Mouse (Mus musculus) midbrain, embryonic 10.5 days (tissue): ENCODE measurements around the gene Lix1l. TPM values are rescaled to one million over a fixed set of nuclear protein-coding genes. Genes with fewer than 3 reads are reported as not detected.

ENCODE experiments used
- DNase-seq: peaks from one replicate; pipeline ENCODE4 v3.0.0-alpha.2; 2017; ENCODE audit warnings: low spot score
- H3K27ac ChIP-seq: fragments of 300-500 bp; sonication (generic); replicated peaks from 2 replicates; pipeline ENCODE4 v1.5.1; 2016; ENCODE audit warnings: mild to moderate bottlenecking
- H3K27me3 ChIP-seq: fragments of 300-500 bp; sonication (generic); 2 replicates; pipeline ENCODE4 v1.6.1; 2016; ENCODE audit warnings: low read depth, mild to moderate bottlenecking; ENCODE audit not compliant: poor library complexity, severe bottlenecking
- H3K36me3 ChIP-seq: fragments of 300-500 bp; sonication (generic); 2 replicates; pipeline ENCODE4 v1.6.1; 2016; ENCODE audit warnings: mild to moderate bottlenecking, moderate library complexity
- H3K4me1 ChIP-seq: fragments of 300-500 bp; sonication (generic); 2 replicates; pipeline ENCODE4 v1.6.1; 2016
- H3K4me3 ChIP-seq: fragments of 300-500 bp; sonication (generic); 2 replicates; pipeline ENCODE4 v1.5.1; 2016; ENCODE audit warnings: mild to moderate bottlenecking, moderate library complexity
- H3K9me3 ChIP-seq: fragments of 300-500 bp; sonication (generic); replicated peaks from 2 replicates; pipeline ENCODE4 v1.6.1; 2016; ENCODE audit warnings: mild to moderate bottlenecking
- WGBS: fragments of 180-500 bp; shearing (Covaris S2); methylation state at CpG from one replicate; pipeline ENCODE4 v1.1.7; 2016; 5-methylcytosine and 5-hydroxymethylcytosine counted together
- polyA plus RNA-seq: library from polyadenylated mRNA; unstranded; fragments of >200 nt; fragmentation: Nextera tagmentation; extraction: Ambion mirVana; gene quantifications from 2 replicates; pipeline ENCODE4 v1.2.1, GENCODE M21; 2016

Lix1l gene
- polyA plus RNA-seq, result 5.3 and 5.7 TPM in 2 replicates

DNA sequence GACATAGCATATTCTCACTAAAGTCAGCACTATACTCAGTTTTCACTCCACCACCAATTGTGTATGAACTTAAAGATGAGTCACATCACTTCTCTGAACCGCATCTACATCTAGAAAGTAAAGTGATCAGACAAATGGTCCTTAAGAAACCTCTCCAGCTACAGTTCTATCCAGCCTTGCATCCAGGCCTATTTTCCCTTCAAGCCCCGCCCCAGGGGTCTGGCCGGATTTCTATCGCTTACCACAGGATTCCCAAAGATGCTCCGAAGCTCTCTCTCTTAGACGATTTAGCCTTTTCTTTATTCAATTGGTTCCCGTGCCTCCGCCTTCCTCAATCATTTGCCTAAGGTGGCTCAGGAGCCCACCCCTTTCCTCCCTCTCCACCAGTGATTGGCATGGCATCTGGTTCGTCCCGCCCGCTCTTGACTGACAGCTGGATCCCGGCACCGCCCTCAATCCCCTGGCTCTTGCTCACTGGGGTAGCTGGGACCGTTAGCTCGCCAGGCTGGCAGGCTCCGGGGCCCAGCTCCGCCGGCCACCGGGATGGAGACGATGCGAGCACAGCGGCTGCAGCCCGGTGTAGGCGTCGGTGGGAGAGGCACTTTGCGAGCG, at the start of gene Lix1l:
Gene Lix1l (plus strand): TSS at position 511 of the 612 bp plus-strand sequence.
- H3K27ac ChIP-seq, result peak within 1 kb of the TSS; percentile 97
- WGBS, result 1% methylated on average over 27 of the region's 27 CpGs
- H3K36me3 ChIP-seq, result peaks cover 20% of the 10 kb centered on the region
- peaks cover 90% of the 10 kb centered on the region for H3K4me1 ChIP-seq
- DNase-seq, result peak; percentile 96
- no peaks in the 10 kb centered on the region for H3K9me3 ChIP-seq
- peak within 1 kb of the TSS; percentile 89 for H3K4me3 ChIP-seq
- peaks cover 39% of the 10 kb centered on the region for H3K27me3 ChIP-seq

DNA sequence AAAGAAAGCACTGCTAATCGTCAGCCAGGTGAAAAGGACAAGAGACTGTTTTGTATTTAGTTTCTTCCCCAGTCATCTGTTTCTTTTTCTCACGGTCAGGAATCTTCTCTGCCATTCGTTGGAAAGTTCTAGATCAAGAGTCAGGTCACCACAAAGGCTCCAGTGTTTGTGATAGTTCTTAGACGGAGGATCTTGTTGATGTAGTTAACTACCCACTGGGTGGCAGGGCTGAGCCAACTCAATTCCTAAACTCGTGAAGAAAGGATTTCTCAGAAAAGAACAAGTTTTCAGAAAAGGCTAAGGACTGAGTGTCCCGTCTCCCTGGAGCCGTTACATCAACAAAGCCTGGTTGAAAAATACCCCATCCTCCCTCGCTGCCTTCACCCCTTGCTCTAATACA, 49.7 kb upstream of the Lix1l start:
- WGBS, result 32% methylated on average over 8 of the region's 8 CpGs
- peaks cover 23% of the 10 kb centered on the region for H3K4me1 ChIP-seq
- no peaks in the 10 kb centered on the region for H3K36me3 ChIP-seq
- H3K4me3 ChIP-seq, result no peak overlapping the region
- H3K9me3 ChIP-seq, result no peaks in the 10 kb centered on the region
- H3K27me3 ChIP-seq, result peaks cover 23% of the 10 kb centered on the region
- H3K27ac ChIP-seq, result no peak overlapping the region
- peak; percentile 31 for DNase-seq

GRCm38 (mm10) chr3:96551890-96552289, 49.1 kb upstream of the Lix1l start:
- H3K27me3 ChIP-seq, result peaks cover 16% of the 10 kb centered on the region
- no peak overlapping the region for H3K4me3 ChIP-seq
- no peak for DNase-seq
- H3K9me3 ChIP-seq, result no peaks in the 10 kb centered on the region
- peaks cover 29% of the 10 kb centered on the region for H3K4me1 ChIP-seq
- H3K27ac ChIP-seq, result no peak overlapping the region
- 80% methylated on average over 7 of the region's 7 CpGs for WGBS
- H3K36me3 ChIP-seq, result no peaks in the 10 kb centered on the region

GRCm38 (mm10) chr3:96553601-96554000, 47.3 kb upstream of the Lix1l start:
- Histone ChIP-seq H3K4me3 (no peak overlapping the region), H3K36me3 (no peaks in the 10 kb centered on the region), H3K27ac (no peak overlapping the region), H3K9me3 (no peaks in the 10 kb centered on the region), H3K4me1 (peaks cover 33% of the 10 kb centered on the region), H3K27me3 (0 out of 2 replicates have a peak, but pooled peaks cover 7% of the 10 kb centered on the region)
- 76% methylated on average over 6 of the region's 6 CpGs for WGBS
- no peak for DNase-seq

GRCm38 (mm10) chr3:96554251-96554650, 46.7 kb upstream of the Lix1l start:
- H3K36me3 ChIP-seq, result no peaks in the 10 kb centered on the region; the same call in 1 of the 2 replicates
- peaks cover 40% of the 10 kb centered on the region for H3K4me1 ChIP-seq
- no peak for DNase-seq
- no peaks in the 10 kb centered on the region for H3K9me3 ChIP-seq
- 81% methylated on average over 6 of the region's 6 CpGs for WGBS
- 0 out of 2 replicates have a peak, but pooled peaks cover 7% of the 10 kb centered on the region for H3K27me3 ChIP-seq
- no peak overlapping the region for H3K4me3 ChIP-seq
- H3K27ac ChIP-seq, result no peak overlapping the region

DNA sequence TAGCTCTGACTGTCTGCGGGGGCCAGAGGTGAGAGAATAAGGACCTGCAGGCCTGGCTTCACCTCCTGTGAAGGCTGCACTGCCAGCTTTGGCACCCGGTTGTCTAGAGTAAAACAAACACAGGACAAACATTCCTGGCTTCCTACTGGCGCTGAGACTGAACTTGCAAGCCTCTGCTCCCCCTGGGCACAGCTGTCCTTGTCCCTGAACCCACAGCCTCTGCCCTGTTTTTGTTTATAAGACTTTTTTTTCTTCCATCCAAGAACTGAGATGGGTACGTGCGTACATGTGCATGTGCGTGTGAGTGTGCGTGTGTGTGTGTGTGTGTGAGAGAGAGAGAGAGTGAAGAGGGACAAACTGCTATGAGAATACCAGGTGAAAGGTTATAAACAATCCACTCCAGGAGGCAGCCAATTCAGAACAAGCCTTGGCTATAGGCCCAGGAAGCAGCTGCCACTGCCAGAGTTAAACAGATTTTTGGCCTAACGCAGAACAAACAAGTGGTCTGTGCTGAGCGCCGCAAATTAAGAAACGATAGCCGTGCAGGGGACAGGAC, 45.8 kb upstream of the Lix1l start:
- WGBS, result 61% methylated on average over 12 of the region's 12 CpGs
- Histone ChIP-seq H3K4me1 (peaks cover 49% of the 10 kb centered on the region), H3K4me3 (no peak overlapping the region), H3K27ac (peak overlapping the region; percentile 49; the same call in 1 of the 2 replicates), H3K36me3 (peaks cover 9% of the 10 kb centered on the region), H3K27me3 (0 out of 2 replicates have a peak, but pooled peaks cover 7% of the 10 kb centered on the region), H3K9me3 (no peaks in the 10 kb centered on the region)
- DNase-seq, result no peak

DNA sequence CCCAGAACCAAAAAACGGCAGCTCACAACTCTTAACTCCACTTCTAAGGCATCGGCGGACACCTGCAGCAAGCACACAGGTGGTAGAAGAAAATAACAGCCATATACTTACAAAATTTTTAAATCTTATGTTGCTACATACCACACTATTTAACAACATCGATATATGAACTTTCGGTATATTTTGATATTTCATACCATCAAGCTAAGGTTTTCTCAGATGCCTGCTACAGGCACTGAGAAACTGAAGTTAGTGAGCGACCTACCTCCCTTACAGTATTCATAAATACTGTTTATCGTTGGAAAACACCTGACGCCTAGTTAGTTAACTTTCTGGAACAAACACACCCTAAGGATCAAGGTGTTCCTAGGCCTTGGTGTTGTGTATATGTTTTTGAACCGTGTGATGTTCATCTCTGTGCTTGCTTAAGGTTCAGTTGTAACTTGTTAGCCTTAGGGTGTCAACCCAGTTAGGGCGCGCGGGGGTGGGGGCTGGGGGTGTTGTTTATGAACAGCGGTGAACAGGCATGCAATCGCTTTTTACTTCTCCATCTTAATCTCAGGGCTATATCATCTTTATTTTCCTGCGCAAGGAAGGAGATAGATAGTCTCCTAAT, 44.8 kb upstream of the Lix1l start:
- H3K36me3 ChIP-seq, result peaks cover 19% of the 10 kb centered on the region
- H3K4me1 ChIP-seq, result peaks cover 56% of the 10 kb centered on the region
- 0 out of 2 replicates have a peak, but pooled peaks cover 4% of the 10 kb centered on the region for H3K27me3 ChIP-seq
- peak overlapping the region; percentile 81; the same call in 1 of the 2 replicates for H3K4me3 ChIP-seq
- DNase-seq, result no peak
- no peaks in the 10 kb centered on the region for H3K9me3 ChIP-seq
- WGBS, result 86% methylated on average over 15 of the region's 15 CpGs
- H3K27ac ChIP-seq, result peak overlapping the region; percentile 90; the same call in 1 of the 2 replicates

- 0 out of 2 replicates have a peak, but pooled peaks cover 1% of the 10 kb centered on the region for H3K27me3 ChIP-seq
- peak; percentile 28 for DNase-seq
- no peaks in the 10 kb centered on the region for H3K9me3 ChIP-seq
- H3K4me3 ChIP-seq, result peak overlapping the region; percentile 81
- H3K36me3 ChIP-seq, result peaks cover 23% of the 10 kb centered on the region
- WGBS, result 11% methylated on average over 22 of the region's 22 CpGs
- peaks cover 56% of the 10 kb centered on the region for H3K4me1 ChIP-seq
- peak overlapping the region; percentile 90 for H3K27ac ChIP-seq
These were observed 44.0 kb upstream of the Lix1l start for GRCm38 (mm10) chr3:96556651-96557635.

DNA sequence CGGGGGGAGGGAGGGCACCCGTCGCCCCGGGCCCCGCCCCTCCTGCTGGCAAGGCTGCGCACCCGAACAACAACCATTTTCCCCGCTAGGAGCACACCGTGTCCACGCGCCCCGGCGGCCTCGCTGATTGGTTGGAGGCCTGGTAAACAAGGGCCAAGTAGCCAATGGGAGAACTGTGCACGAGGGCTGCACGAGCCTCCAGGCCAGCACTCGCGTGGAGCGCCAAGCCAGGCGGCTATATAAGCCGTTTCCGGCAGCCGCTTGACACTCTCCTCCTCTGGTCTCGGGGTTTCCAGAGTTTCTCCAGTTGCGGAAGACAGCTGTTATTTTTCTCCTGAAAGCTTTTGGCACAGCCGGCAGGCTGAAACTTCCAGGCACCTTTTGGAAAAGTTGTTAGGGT, 43.3 kb upstream of the Lix1l start, which contains the start of gene Txnip:
Gene Txnip (plus strand): TSS at position 264 of the 400 bp plus-strand sequence.
- DNase-seq, result peak; percentile 100
- H3K36me3 ChIP-seq, result peaks cover 23% of the 10 kb centered on the region
- peak within 1 kb of the TSS; percentile 90 for H3K27ac ChIP-seq
- no peaks in the 10 kb centered on the region for H3K27me3 ChIP-seq
- peaks cover 56% of the 10 kb centered on the region for H3K4me1 ChIP-seq
- 0% methylated on average over 26 of the region's 26 CpGs for WGBS
- H3K9me3 ChIP-seq, result no peaks in the 10 kb centered on the region
- H3K4me3 ChIP-seq, result peak within 1 kb of the TSS; percentile 81

DNA sequence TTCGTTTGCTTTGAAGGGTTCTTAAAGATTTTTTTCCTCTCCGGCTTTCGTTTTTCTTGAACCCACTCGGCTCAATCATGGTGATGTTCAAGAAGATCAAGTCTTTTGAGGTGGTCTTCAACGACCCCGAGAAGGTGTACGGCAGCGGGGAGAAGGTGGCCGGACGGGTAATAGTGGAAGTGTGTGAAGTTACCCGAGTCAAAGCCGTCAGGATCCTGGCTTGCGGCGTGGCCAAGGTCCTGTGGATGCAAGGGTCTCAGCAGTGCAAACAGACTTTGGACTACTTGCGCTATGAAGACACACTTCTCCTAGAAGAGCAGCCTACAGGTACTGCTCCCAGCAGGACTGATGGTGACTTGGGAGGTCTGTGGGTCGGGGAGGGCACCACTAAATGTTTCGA, 42.8 kb upstream of the Lix1l start:
- Histone ChIP-seq H3K4me3 (peak overlapping the region; percentile 81), H3K27me3 (no peaks in the 10 kb centered on the region), H3K4me1 (peaks cover 56% of the 10 kb centered on the region), H3K9me3 (no peaks in the 10 kb centered on the region), H3K27ac (peak overlapping the region; percentile 90), H3K36me3 (peaks cover 23% of the 10 kb centered on the region)
- WGBS, result 1% methylated on average over 17 of the region's 17 CpGs
- no peak for DNase-seq

DNA sequence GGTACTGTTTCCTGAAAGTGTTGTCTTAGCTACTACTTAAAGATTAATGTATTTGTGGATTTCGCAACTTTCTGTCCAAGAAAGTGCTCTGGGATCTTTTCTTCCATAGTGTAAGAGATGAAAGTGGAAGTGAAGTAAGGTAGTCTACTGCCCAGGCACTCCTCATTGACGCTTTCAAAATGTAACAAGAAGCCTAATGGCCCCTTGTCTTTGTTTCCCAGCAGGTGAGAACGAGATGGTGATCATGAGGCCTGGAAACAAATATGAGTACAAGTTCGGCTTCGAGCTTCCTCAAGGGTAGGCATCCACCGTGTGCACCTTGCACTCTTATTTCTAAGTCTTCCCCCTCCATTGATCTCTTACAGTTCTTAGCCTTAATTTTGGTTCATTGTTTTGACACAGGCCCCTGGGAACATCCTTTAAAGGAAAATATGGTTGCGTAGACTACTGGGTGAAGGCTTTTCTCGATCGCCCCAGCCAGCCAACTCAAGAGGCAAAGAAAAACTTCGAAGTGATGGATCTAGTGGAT, 42.2 kb upstream of the Lix1l start:
- peak overlapping the region; percentile 81 for H3K4me3 ChIP-seq
- H3K9me3 ChIP-seq, result no peaks in the 10 kb centered on the region
- no peak for DNase-seq
- 59% methylated on average over 10 of the region's 10 CpGs for WGBS
- peaks cover 56% of the 10 kb centered on the region for H3K4me1 ChIP-seq
- peak overlapping the region; percentile 90 for H3K27ac ChIP-seq
- H3K36me3 ChIP-seq, result peaks cover 23% of the 10 kb centered on the region
- no peaks in the 10 kb centered on the region for H3K27me3 ChIP-seq
